Mouse (Mus musculus): ENCODE results near the gene Dad1. TPM values are rescaled to one million over a fixed set of nuclear protein-coding genes. Genes with fewer than 3 reads are reported as not detected.
A peak's percentile ranks its signal among the peaks of the same experiment; 100 is the strongest.

Gene Dad1
- polyA plus RNA-seq, 1 experiment from 2014 or later, result 249 TPM

- peaks cover 25% of the 10 kb centered on the region for H3K27me3 ChIP-seq (ENCODE audit: poor library complexity, severe bottlenecking)
- H3K4me3 ChIP-seq, result peak overlapping the region; percentile 51
- peaks cover 56% of the 10 kb centered on the region for H3K4me1 ChIP-seq
- peak; percentile 33 for DNase-seq (ENCODE audit: extremely low spot score, low spot score)
- WGBS, result 5% methylated on average over 25 of the region's 25 CpGs
- peaks cover under 1% of the 10 kb centered on the region; the same call in 1 of the 2 replicates for H3K36me3 ChIP-seq (replicated peaks)
- peak overlapping the region; percentile 80 for H3K27ac ChIP-seq
- no peaks in the 10 kb centered on the region for H3K9me3 ChIP-seq
Observed at GRCm38 (mm10) chr14:54228933-54229713, 24.8 kb downstream of the Dad1 start.

GRCm38 (mm10) chr14:54228501-54228900, 25.4 kb downstream of the Dad1 start:
- Histone ChIP-seq H3K9me3 (no peaks in the 10 kb centered on the region), H3K36me3 (replicated peaks) (no peaks in the 10 kb centered on the region), H3K4me1 (peaks cover 53% of the 10 kb centered on the region), H3K27ac (peak overlapping the region; percentile 80), H3K27me3 (ENCODE audit: poor library complexity, severe bottlenecking) (peaks cover 25% of the 10 kb centered on the region), H3K4me3 (peak overlapping the region; percentile 51)
- no peak for DNase-seq (ENCODE audit: extremely low spot score, low spot score)
- 8% methylated on average over 7 of the region's 7 CpGs for WGBS

- Histone ChIP-seq H3K27ac (peak overlapping the region; percentile 80), H3K36me3 (replicated peaks) (no peaks in the 10 kb centered on the region), H3K4me1 (peaks cover 48% of the 10 kb centered on the region), H3K9me3 (no peaks in the 10 kb centered on the region), H3K27me3 (ENCODE audit: poor library complexity, severe bottlenecking) (peaks cover 25% of the 10 kb centered on the region), H3K4me3 (peak overlapping the region; percentile 51)
- WGBS, result under 1% methylated on average over 10 of the region's 10 CpGs
- DNase-seq (ENCODE audit: extremely low spot score, low spot score), result peak; percentile 77
Observed at GRCm38 (mm10) chr14:54227911-54228451, 25.9 kb downstream of the Dad1 start.

GRCm38 (mm10) chr14:54226911-54227811, 26.7 kb downstream of the Dad1 start:
- DNase-seq (ENCODE audit: extremely low spot score, low spot score), result no peak
- no peaks in the 10 kb centered on the region for H3K36me3 ChIP-seq (replicated peaks)
- H3K27me3 ChIP-seq (ENCODE audit: poor library complexity, severe bottlenecking), result peaks cover 25% of the 10 kb centered on the region
- 62% methylated on average over 16 of the region's 16 CpGs for WGBS
- 0 out of 2 replicates have a peak overlapping the region, but pooled peaks have one; percentile 20 for H3K27ac ChIP-seq
- no peak overlapping the region; the same call in 1 of the 2 replicates for H3K4me3 ChIP-seq
- H3K9me3 ChIP-seq, result no peaks in the 10 kb centered on the region
- H3K4me1 ChIP-seq, result peaks cover 43% of the 10 kb centered on the region

- no peak overlapping the region for H3K27ac ChIP-seq
- no peaks in the 10 kb centered on the region for H3K9me3 ChIP-seq
- H3K27me3 ChIP-seq (ENCODE audit: poor library complexity, severe bottlenecking), result peaks cover 25% of the 10 kb centered on the region
- DNase-seq (ENCODE audit: extremely low spot score, low spot score), result no peak
- no peak overlapping the region for H3K4me3 ChIP-seq
- H3K36me3 ChIP-seq (replicated peaks), result no peaks in the 10 kb centered on the region
- 82% methylated on average over 11 of the region's 11 CpGs for WGBS
- peaks cover 39% of the 10 kb centered on the region for H3K4me1 ChIP-seq
Observed at GRCm38 (mm10) chr14:54225725-54226124, 28.2 kb downstream of the Dad1 start.

- DNase-seq (ENCODE audit: extremely low spot score, low spot score), result no peak
- no peak overlapping the region for H3K4me3 ChIP-seq
- no peaks in the 10 kb centered on the region for H3K36me3 ChIP-seq (replicated peaks)
- H3K4me1 ChIP-seq, result peaks cover 39% of the 10 kb centered on the region
- H3K27ac ChIP-seq, result peak overlapping the region; percentile 4; the same call in 1 of the 2 replicates
- 63% methylated on average over 16 of the region's 16 CpGs for WGBS
- H3K9me3 ChIP-seq, result no peaks in the 10 kb centered on the region
- peaks cover 25% of the 10 kb centered on the region for H3K27me3 ChIP-seq (ENCODE audit: poor library complexity, severe bottlenecking)
Observed at GRCm38 (mm10) chr14:54224484-54225467, 29.1 kb downstream of the Dad1 start.

GRCm38 (mm10) chr14:54224064-54224417, 29.9 kb downstream of the Dad1 start:
- no peaks in the 10 kb centered on the region for H3K36me3 ChIP-seq (replicated peaks)
- no peaks in the 10 kb centered on the region for H3K9me3 ChIP-seq
- H3K4me3 ChIP-seq, result no peak overlapping the region
- no peak overlapping the region for H3K27ac ChIP-seq
- H3K27me3 ChIP-seq (ENCODE audit: poor library complexity, severe bottlenecking), result peaks cover 20% of the 10 kb centered on the region
- DNase-seq (ENCODE audit: extremely low spot score, low spot score), result no peak
- 83% methylated on average over 5 of the region's 5 CpGs for WGBS
- peaks cover 38% of the 10 kb centered on the region for H3K4me1 ChIP-seq

- H3K27ac ChIP-seq, result no peak overlapping the region
- WGBS, result 56% methylated on average over 13 of the region's 13 CpGs
- H3K9me3 ChIP-seq, result no peaks in the 10 kb centered on the region
- DNase-seq (ENCODE audit: extremely low spot score, low spot score), result no peak
- no peak overlapping the region for H3K4me3 ChIP-seq
- peaks cover 36% of the 10 kb centered on the region for H3K4me1 ChIP-seq
- H3K36me3 ChIP-seq (replicated peaks), result no peaks in the 10 kb centered on the region
- H3K27me3 ChIP-seq (ENCODE audit: poor library complexity, severe bottlenecking), result peaks cover 18% of the 10 kb centered on the region
Observed at GRCm38 (mm10) chr14:54223315-54224063, 30.4 kb downstream of the Dad1 start.

GRCm38 (mm10) chr14:54222289-54222727, 31.6 kb downstream of the Dad1 start:
- Histone ChIP-seq H3K4me3 (no peak overlapping the region), H3K9me3 (no peaks in the 10 kb centered on the region), H3K27me3 (ENCODE audit: poor library complexity, severe bottlenecking) (peaks cover 14% of the 10 kb centered on the region), H3K36me3 (replicated peaks) (no peaks in the 10 kb centered on the region), H3K4me1 (peaks cover 24% of the 10 kb centered on the region), H3K27ac (no peak overlapping the region)
- 81% methylated on average over 8 of the region's 8 CpGs for WGBS
- no peak for DNase-seq (ENCODE audit: extremely low spot score, low spot score)

- no peaks in the 10 kb centered on the region for H3K36me3 ChIP-seq (replicated peaks)
- no peak for DNase-seq (ENCODE audit: extremely low spot score, low spot score)
- peaks cover 8% of the 10 kb centered on the region for H3K27me3 ChIP-seq (ENCODE audit: poor library complexity, severe bottlenecking)
- H3K4me1 ChIP-seq, result peaks cover 24% of the 10 kb centered on the region
- no peaks in the 10 kb centered on the region for H3K9me3 ChIP-seq
- WGBS, result 94% methylated on average over 6 of the region's 6 CpGs
- no peak overlapping the region for H3K4me3 ChIP-seq
- H3K27ac ChIP-seq, result no peak overlapping the region
Observed at GRCm38 (mm10) chr14:54221641-54222040, 32.3 kb downstream of the Dad1 start.

GRCm38 (mm10) chr14:54220726-54221494, 33.0 kb downstream of the Dad1 start:
- Histone ChIP-seq H3K27me3 (ENCODE audit: poor library complexity, severe bottlenecking) (peaks cover 2% of the 10 kb centered on the region), H3K4me1 (peaks cover 24% of the 10 kb centered on the region), H3K9me3 (no peaks in the 10 kb centered on the region), H3K36me3 (replicated peaks) (no peaks in the 10 kb centered on the region), H3K27ac (no peak overlapping the region), H3K4me3 (no peak overlapping the region)
- WGBS, result 91% methylated on average over 8 of the region's 8 CpGs
- no peak for DNase-seq (ENCODE audit: extremely low spot score, low spot score)

Data from forebrain, embryonic 10.5 days (tissue).